16 mouse cellular contexts compared by ENCODE assay signal in genomic region chr8:66391554-66391953, GRCm38 (mm10).
A peak's percentile ranks its signal among the peaks of the same experiment; 100 is the strongest.
DNase-seq lines count a peak whose midpoint lies in the region; ATAC-seq and TF ChIP-seq lines count a peak whose summit lies in the region.
"Had no signal": no experiment of that assay in that cellular context is flagged by ENCODE, and none has a peak within 500 bp of the region (broad histone marks: within the 10 kb centered on the region; RNA-seq: fewer than 3 reads in every experiment).

No protein-coding gene starts in this region.

- no peak overlapping the region for H3K9ac ChIP-seq in liver, adult 2 months (ENCODE audit: low read depth, low read length)
- no peak overlapping the region for H3K9ac ChIP-seq in liver, embryonic 12.5 days
- H3K9ac ChIP-seq in lung, postnatal 0 days (replicated peaks; ENCODE audit: low read depth), result no peak overlapping the region
- no peak overlapping the region for H3K9ac ChIP-seq in forebrain, postnatal 0 days
- H3K9ac ChIP-seq: hindbrain, embryonic 13.5 days; limb, embryonic 12.5 days had no signal

- H3K9me3 ChIP-seq in liver, embryonic 12.5 days (replicated peaks), result no peaks in the 10 kb centered on the region
- H3K9me3 ChIP-seq in lung, postnatal 0 days (ENCODE audit: low read length), result no peaks in the 10 kb centered on the region
- H3K9me3 ChIP-seq in forebrain, postnatal 0 days (ENCODE audit: low read length), result no peaks in the 10 kb centered on the region
- H3K9me3 ChIP-seq: G1E; hindbrain, embryonic 13.5 days; limb, embryonic 12.5 days had no signal

- WGBS in liver, adult 2 months, result 83% methylated on average over 5 of the region's 5 CpGs
- 60% methylated on average over 5 of the region's 5 CpGs for WGBS in liver, embryonic 12.5 days (ENCODE audit: insufficient replicate concordance)
- 79% methylated on average over 5 of the region's 5 CpGs for WGBS in lung, postnatal 0 days
- WGBS in forebrain, postnatal 0 days, result 92% methylated on average over 5 of the region's 5 CpGs

- no peaks in the 10 kb centered on the region for H3K27me3 ChIP-seq in liver, adult 2 months (ENCODE audit: control insufficient read depth, insufficient read depth, low read length)
- no peaks in the 10 kb centered on the region for H3K27me3 ChIP-seq in liver, embryonic 12.5 days (replicated peaks)
- no peaks in the 10 kb centered on the region for H3K27me3 ChIP-seq in lung, postnatal 0 days (replicated peaks; ENCODE audit: insufficient read depth, low read length)
- no peaks in the 10 kb centered on the region for H3K27me3 ChIP-seq in forebrain, postnatal 0 days (ENCODE audit: insufficient read depth, low read length)
- H3K27me3 ChIP-seq: hindbrain, embryonic 13.5 days; limb, embryonic 12.5 days had no signal

- no peak overlapping the region for H3K4me3 ChIP-seq in liver, adult 2 months (ENCODE audit: insufficient read depth, low read depth, low read length)
- no peak overlapping the region for H3K4me3 ChIP-seq in liver, embryonic 12.5 days
- no peak overlapping the region for H3K4me3 ChIP-seq in lung, postnatal 0 days (ENCODE audit: low read depth, low read length)
- H3K4me3 ChIP-seq in forebrain, postnatal 0 days (ENCODE audit: low read depth, low read length), result no peak overlapping the region
- H3K4me3 ChIP-seq: hindbrain, embryonic 13.5 days; limb, embryonic 12.5 days had no signal

- H3K4me2 ChIP-seq in liver, embryonic 12.5 days, result no peak overlapping the region
- no peak overlapping the region for H3K4me2 ChIP-seq in lung, postnatal 0 days (replicated peaks; ENCODE audit: low read depth, low read length)
- H3K4me2 ChIP-seq in forebrain, postnatal 0 days (ENCODE audit: low read depth), result no peak overlapping the region
- H3K4me2 ChIP-seq: hindbrain, embryonic 13.5 days; limb, embryonic 12.5 days had no signal

- H3K36me3 ChIP-seq in liver, adult 2 months (ENCODE audit: control insufficient read depth, insufficient read depth, low read length), result no peaks in the 10 kb centered on the region
- H3K36me3 ChIP-seq in liver, embryonic 12.5 days, result no peaks in the 10 kb centered on the region
- no peaks in the 10 kb centered on the region for H3K36me3 ChIP-seq in lung, postnatal 0 days (ENCODE audit: insufficient read depth, low read length)
- no peaks in the 10 kb centered on the region for H3K36me3 ChIP-seq in forebrain, postnatal 0 days (ENCODE audit: insufficient read depth)
- H3K36me3 ChIP-seq: G1E; hindbrain, embryonic 13.5 days; limb, embryonic 12.5 days had no signal

- ATAC-seq in liver, embryonic 12.5 days, result no peak
- ATAC-seq in lung, postnatal 0 days, result no peak
- ATAC-seq in forebrain, postnatal 0 days, result no peak
- ATAC-seq: forebrain, embryonic 16.5 days; intestine, postnatal 0 days had no signal

- H3K79me2 ChIP-seq in liver, adult 2 months (ENCODE audit: control insufficient read depth, insufficient read depth, low read length), result no peaks in the 10 kb centered on the region

- peak; percentile 22 to 67 for DNase-seq in heart, adult 18-20 months
- DNase-seq in heart, postnatal 4 days, result no peak
- peak; percentile 31 for DNase-seq in liver, adult 2 months (ENCODE audit: extremely low read depth, low read depth, low spot score)
- DNase-seq in lung, postnatal 0 days (ENCODE audit: low spot score), result peak; percentile 29
- DNase-seq in skeletal muscle tissue, adult 2 months (ENCODE audit: low read depth, low spot score), result peak; percentile 14
- DNase-seq in forebrain, postnatal 0 days, result no peak
- no peak for DNase-seq in kidney, postnatal 25 days
- DNase-seq: cerebellum, adult 18-20 months; kidney, postnatal 4 days; right cerebral cortex, postnatal 4 days had no signal

- TF ChIP-seq EP300 in lung, postnatal 0 days (IDR thresholded peaks at IDR 0.05), result no peak

- no peak for TF ChIP-seq POLR2A in liver, adult 2 months (IDR thresholded peaks at IDR 0.05; ENCODE audit: extremely low read depth, insufficient read depth, low read length)

- no peak for TF ChIP-seq CTCF in liver, adult 2 months (IDR thresholded peaks at IDR 0.05; ENCODE audit: low read depth, low read length)
- TF ChIP-seq CTCF in lung, postnatal 0 days (IDR thresholded peaks at IDR 0.05), result no peak
- no peak for TF ChIP-seq CTCF in forebrain, postnatal 0 days (IDR thresholded peaks at IDR 0.05; ENCODE audit: low read depth)

- H3K4me1 ChIP-seq in liver, adult 2 months (ENCODE audit: control insufficient read depth, insufficient read depth, low read length), result no peaks in the 10 kb centered on the region
- H3K4me1 ChIP-seq in liver, embryonic 12.5 days, result no peaks in the 10 kb centered on the region
- no peaks in the 10 kb centered on the region for H3K4me1 ChIP-seq in lung, postnatal 0 days (ENCODE audit: insufficient read depth, low read depth, low read length)
- H3K4me1 ChIP-seq in forebrain, postnatal 0 days (ENCODE audit: insufficient read depth), result no peaks in the 10 kb centered on the region
- H3K4me1 ChIP-seq: hindbrain, embryonic 13.5 days; limb, embryonic 12.5 days had no signal

- H3K27ac ChIP-seq in liver, adult 2 months (replicated peaks; ENCODE audit: insufficient read depth, low read depth, low read length), result no peak overlapping the region
- no peak overlapping the region for H3K27ac ChIP-seq in liver, embryonic 12.5 days
- no peak overlapping the region for H3K27ac ChIP-seq in lung, postnatal 0 days (ENCODE audit: low read length)
- H3K27ac ChIP-seq in forebrain, postnatal 0 days (ENCODE audit: low read depth, low read length), result no peak overlapping the region
- H3K27ac ChIP-seq: hindbrain, embryonic 13.5 days; limb, embryonic 12.5 days had no signal

Comparison
In these comparisons a context has a peak if more than half of its experiments do, and no peak if none do; other contexts are left out.
1. DNase-seq: peak in heart, adult 18-20 months (2 of 2), liver, adult 2 months (single experiment), lung, postnatal 0 days (single experiment) and skeletal muscle tissue, adult 2 months (single experiment); none in heart, postnatal 4 days (single experiment), forebrain, postnatal 0 days (single experiment) and kidney, postnatal 25 days (0 of 2).